Mouse (Mus musculus) limb, embryonic 12.5 days (tissue): ENCODE results near the gene Frmd4a. TPM values are rescaled to one million over a fixed set of nuclear protein-coding genes. Genes with fewer than 3 reads are reported as not detected.

ENCODE experiments used
- ATAC-seq: fragments of 200-750 bp; cut with Nextera tagmentation; 2 replicates; pipeline ENCODE4 v1.8.0; 2017; ENCODE audit warnings: low read depth, moderate TSS enrichment; ENCODE audit not compliant: insufficient number of reproducible peaks, insufficient read depth, low FRiP score, low TSS enrichment
- H3K27ac ChIP-seq: fragments of 300-500 bp; sonication (generic); 2 replicates; pipeline ENCODE4 v1.5.1; 2016; ENCODE audit warnings: mild to moderate bottlenecking, moderate library complexity
- H3K27me3 ChIP-seq: fragments of 300-500 bp; sonication (generic); 2 replicates; pipeline ENCODE4 v1.6.1; 2016; ENCODE audit warnings: mild to moderate bottlenecking, moderate library complexity
- H3K36me3 ChIP-seq: fragments of 300-500 bp; sonication (generic); 2 replicates; pipeline ENCODE4 v1.6.1; 2016; ENCODE audit warnings: mild to moderate bottlenecking, moderate library complexity
- H3K4me1 ChIP-seq: fragments of 300-500 bp; sonication (generic); replicated peaks from 2 replicates; pipeline ENCODE4 v1.6.1; 2016
- H3K4me2 ChIP-seq: fragments of 300-500 bp; sonication (generic); 2 replicates; pipeline ENCODE4 v1.6.1; 2016; ENCODE audit warnings: mild to moderate bottlenecking, moderate library complexity
- H3K4me3 ChIP-seq: fragments of 300-500 bp; sonication (generic); replicated peaks from 2 replicates; pipeline ENCODE4 v1.5.1; 2016; ENCODE audit warnings: mild to moderate bottlenecking
- H3K9ac ChIP-seq: fragments of 300-500 bp; sonication (generic); replicated peaks from 2 replicates; pipeline ENCODE4 v1.6.1; 2016; ENCODE audit warnings: mild to moderate bottlenecking, moderate library complexity
- H3K9me3 ChIP-seq: fragments of 300-500 bp; sonication (generic); 2 replicates; pipeline ENCODE4 v1.6.1; 2016; ENCODE audit warnings: mild to moderate bottlenecking, moderate library complexity
- WGBS: fragments of 180-500 bp; shearing (Covaris S2); methylation state at CpG from one replicate; pipeline ENCODE4 v1.1.7; 2016; 5-methylcytosine and 5-hydroxymethylcytosine counted together
- polyA plus RNA-seq: library from polyadenylated mRNA; unstranded; fragments of >200 nt; fragmentation: Nextera tagmentation; extraction: Ambion mirVana; gene quantifications from 2 replicates; pipeline ENCODE4 v1.2.1, GENCODE M21; 2016

Frmd4a gene
- polyA plus RNA-seq = 69.3 and 76.3 TPM in 2 replicates

DNA sequence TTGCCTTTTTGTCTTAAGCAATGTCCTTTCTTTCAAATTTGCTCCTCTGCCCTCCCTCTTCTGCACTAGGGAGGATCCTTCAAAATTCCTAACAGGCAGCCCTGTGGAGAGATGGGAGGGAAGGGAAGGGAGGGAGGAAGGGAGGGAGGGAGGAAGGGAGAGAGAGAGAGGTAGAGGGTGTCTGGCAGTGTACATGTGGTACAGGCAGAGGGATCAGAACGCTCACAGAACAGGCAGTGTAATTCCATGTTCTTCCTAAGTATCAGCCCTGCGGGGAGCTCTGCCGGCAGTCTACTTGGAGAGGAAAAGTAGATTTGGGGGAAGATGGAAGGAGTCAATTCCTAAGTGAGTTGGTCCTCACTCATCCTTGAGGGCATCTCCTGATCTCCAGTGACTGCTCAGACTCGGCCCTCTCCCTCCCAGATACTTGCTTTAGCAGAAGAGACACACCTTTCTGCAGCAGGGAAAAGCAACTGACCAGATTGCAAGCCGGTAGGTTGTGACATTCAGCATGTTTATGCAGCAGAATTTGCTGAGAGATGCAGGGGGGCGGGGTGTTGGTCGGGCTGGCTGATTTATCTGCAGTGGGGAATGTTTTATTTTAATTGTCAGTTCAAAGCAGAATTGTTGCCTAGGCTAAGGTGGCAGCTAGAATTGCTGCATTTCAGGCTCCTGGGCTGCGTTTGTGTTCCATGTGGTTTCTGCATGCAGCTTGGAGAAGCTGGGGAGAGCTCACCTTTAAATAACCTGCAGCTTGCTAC lies at the start of gene Frmd4a:
Frmd4a (plus strand) TSS at position 190 of the 761 bp plus-strand sequence.
- H3K4me1 ChIP-seq = peaks cover 31% of the 10 kb centered on the region
- no peaks in the 10 kb centered on the region for H3K9me3 ChIP-seq
- no peaks in the 10 kb centered on the region for H3K36me3 ChIP-seq
- H3K4me3 ChIP-seq = 0 out of 2 replicates have a peak within 1 kb of the TSS, but pooled peaks have one; percentile 11
- H3K9ac ChIP-seq = peak within 1 kb of the TSS; percentile 40; the same call in 1 of the 2 replicates
- ATAC-seq = no peak
- H3K27ac ChIP-seq = 0 out of 2 replicates have a peak within 1 kb of the TSS, but pooled peaks have one; percentile 56
- no peaks in the 10 kb centered on the region for H3K27me3 ChIP-seq
- 27% methylated on average over 8 of the region's 8 CpGs for WGBS
- H3K4me2 ChIP-seq = peak within 1 kb of the TSS; percentile 49

DNA sequence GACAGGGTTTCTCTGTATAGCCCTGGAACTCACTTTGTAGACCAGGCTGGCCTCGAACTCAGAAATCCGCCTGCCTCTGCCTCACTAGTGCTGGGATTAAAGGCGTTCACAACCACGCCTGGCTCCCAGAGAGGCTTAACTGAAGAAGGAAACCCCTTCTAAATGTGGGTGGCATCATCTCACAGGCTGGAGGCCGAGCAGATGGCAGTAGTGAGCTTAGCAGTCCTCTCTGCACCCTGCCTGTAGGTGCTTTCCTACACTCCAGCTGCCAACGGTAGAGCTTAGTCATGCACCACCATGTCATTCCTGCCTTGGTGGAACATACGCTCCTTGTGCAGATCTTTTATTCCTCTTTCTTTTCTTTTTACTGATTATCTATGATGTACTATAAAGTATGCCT lies 28.6 kb upstream of the Frmd4a start:
- no peak overlapping the region for H3K4me2 ChIP-seq
- WGBS = 84% methylated on average over 7 of the region's 7 CpGs
- no peak for ATAC-seq
- H3K27me3 ChIP-seq = no peaks in the 10 kb centered on the region
- no peak overlapping the region for H3K27ac ChIP-seq
- no peak overlapping the region for H3K9ac ChIP-seq
- H3K4me3 ChIP-seq = no peak overlapping the region
- H3K36me3 ChIP-seq = no peaks in the 10 kb centered on the region
- no peaks in the 10 kb centered on the region for H3K9me3 ChIP-seq
- no peaks in the 10 kb centered on the region for H3K4me1 ChIP-seq

DNA sequence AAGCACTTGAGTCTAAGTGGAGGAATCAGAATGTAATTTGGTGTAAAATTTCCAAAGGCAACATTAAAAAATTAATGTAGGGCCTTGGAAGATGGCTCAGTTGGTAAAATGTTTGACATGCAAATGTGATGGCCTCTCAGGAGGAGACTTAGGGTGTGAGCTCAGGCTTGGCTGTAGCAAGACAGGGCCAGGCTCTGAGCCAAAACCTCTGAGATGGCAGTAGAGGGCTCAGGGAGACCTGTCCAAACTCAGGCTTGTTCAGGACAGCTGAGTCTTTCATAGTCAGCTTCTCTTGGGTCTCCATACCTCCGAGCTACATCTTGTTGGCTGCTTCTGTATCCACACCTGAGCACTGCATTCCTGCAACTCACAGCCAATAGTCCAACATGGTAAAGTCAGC lies 27.1 kb upstream of the Frmd4a start:
- H3K27me3 ChIP-seq = no peaks in the 10 kb centered on the region
- WGBS = 85% methylated on average over 1 of the region's 1 CpGs
- no peak for ATAC-seq
- H3K4me1 ChIP-seq = no peaks in the 10 kb centered on the region
- H3K4me2 ChIP-seq = no peak overlapping the region
- H3K27ac ChIP-seq = no peak overlapping the region
- H3K9me3 ChIP-seq = no peaks in the 10 kb centered on the region
- H3K4me3 ChIP-seq = no peak overlapping the region
- no peaks in the 10 kb centered on the region for H3K36me3 ChIP-seq
- H3K9ac ChIP-seq = no peak overlapping the region

DNA sequence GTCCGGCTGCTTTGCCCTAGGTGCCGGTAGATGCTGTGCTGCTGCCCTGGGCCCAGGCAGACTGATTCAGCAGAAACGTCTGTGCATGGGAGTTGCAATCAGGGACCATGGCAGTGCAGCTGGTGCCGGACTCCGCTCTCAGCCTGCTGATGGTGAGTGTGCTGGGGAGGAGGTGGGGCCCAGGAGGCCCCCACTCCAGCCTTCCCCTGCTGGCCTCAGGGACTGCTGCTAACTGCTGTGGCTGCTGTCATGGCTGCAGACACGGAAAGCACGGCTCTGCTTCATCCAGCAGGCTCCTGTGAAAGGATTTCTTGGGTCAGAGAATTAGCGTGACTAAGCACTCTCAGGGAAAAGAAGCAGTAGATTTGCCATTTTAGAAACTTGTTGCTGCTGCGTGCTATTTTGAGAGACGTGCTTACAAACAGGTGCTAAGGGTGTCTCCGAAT lies 937 bp downstream of the Frmd4a start:
- 26% methylated on average over 11 of the region's 11 CpGs for WGBS
- peak; percentile 78 for ATAC-seq
- Histone ChIP-seq H3K4me2 (peak overlapping the region; percentile 49), H3K36me3 (no peaks in the 10 kb centered on the region), H3K27me3 (no peaks in the 10 kb centered on the region), H3K4me3 (0 out of 2 replicates have a peak overlapping the region, but pooled peaks have one; percentile 11), H3K9me3 (no peaks in the 10 kb centered on the region), H3K9ac (peak overlapping the region; percentile 40; the same call in 1 of the 2 replicates), H3K27ac (0 out of 2 replicates have a peak overlapping the region, but pooled peaks have one; percentile 56), H3K4me1 (peaks cover 31% of the 10 kb centered on the region)

DNA sequence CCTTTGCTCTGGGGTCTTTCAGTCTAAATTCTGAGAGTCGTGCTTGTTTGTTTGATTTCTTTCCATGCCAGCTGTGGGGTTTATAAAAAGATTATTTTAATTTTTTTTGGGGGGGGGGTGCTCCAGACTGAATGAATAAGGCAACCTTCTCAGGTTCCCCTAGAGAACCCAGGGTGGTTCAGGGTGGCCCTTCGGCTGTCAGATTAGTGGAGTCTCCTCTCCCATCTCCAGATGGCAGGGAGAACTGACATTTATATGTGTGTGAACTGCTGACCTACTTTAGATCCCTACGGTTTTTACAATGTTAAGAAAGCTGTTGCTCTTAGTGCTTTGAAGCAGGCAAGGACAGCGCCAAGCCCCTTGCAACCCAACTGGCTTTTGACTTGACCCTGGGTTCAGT lies 1.4 kb downstream of the Frmd4a start:
- no peak overlapping the region for H3K27ac ChIP-seq
- no peaks in the 10 kb centered on the region for H3K36me3 ChIP-seq
- H3K4me3 ChIP-seq = no peak overlapping the region
- 36% methylated on average over 4 of the region's 4 CpGs for whole genome bisulfite sequencing
- no peaks in the 10 kb centered on the region for H3K9me3 ChIP-seq
- peaks cover 31% of the 10 kb centered on the region for H3K4me1 ChIP-seq
- H3K9ac ChIP-seq = no peak overlapping the region
- ATAC-seq = no peak
- peak overlapping the region; percentile 49 for H3K4me2 ChIP-seq
- no peaks in the 10 kb centered on the region for H3K27me3 ChIP-seq

DNA sequence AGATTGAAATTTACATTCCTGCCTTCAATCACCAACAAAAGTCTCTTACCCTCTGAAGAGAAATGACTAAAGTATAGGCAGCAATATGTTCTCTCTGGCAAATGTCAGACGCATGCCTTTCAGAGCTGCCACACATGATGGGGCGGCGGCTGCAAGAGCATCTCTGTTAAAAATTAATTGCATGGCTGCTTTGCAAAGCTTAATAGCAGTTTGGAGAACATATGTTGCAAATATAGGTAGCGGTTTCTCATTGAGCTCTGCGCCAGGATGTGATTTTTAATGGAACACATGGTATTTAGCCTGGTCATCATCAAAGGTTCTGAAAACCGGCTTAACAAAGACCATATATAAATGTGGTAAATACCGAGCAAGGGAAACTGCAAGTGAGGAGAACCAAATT lies 7.4 kb downstream of the Frmd4a start:
- Histone ChIP-seq H3K27me3 (peaks cover 5% of the 10 kb centered on the region; the same call in 1 of the 2 replicates), H3K4me1 (peaks cover 30% of the 10 kb centered on the region), H3K4me2 (peak overlapping the region; percentile 32), H3K36me3 (no peaks in the 10 kb centered on the region), H3K4me3 (no peak overlapping the region), H3K9me3 (no peaks in the 10 kb centered on the region), H3K27ac (peak overlapping the region; percentile 36), H3K9ac (no peak overlapping the region)
- ATAC-seq = no peak
- WGBS = 27% methylated on average over 7 of the region's 7 CpGs

DNA sequence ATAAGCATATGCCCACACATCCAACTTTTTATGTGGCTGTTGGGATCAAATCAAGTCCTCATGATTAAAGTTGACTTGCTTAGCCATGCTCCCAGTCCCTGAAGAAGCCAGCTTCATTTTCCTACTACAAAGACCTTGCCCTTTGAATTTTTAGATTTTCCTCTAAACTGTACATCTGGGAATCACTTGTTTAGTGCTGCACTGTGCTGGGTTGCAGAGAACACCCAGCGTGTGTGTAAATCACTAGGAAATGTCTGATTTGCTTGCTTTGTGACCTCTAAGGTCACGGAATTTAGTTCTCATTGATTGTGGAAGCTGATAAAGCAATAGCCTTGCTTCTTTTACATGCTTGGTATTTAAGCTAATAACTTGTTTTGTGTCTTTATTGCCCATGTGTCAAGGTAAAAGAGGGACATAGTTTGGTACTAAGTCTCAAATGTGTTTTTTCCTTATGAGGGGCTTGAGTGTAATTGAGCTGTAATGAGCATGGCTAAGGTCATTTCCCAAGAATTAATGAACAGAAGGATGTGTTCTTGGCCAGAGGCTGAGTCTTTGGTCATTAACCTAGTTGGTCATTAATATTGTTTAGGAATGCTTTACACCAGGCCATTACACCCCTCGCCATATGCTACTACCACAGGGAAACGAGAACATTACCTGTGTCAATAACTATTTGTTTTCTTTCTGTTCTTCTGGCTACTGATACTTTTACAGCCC lies 11.7 kb downstream of the Frmd4a start:
- 17% methylated on average over 4 of the region's 4 CpGs for WGBS
- Histone ChIP-seq H3K4me1 (peaks cover 22% of the 10 kb centered on the region), H3K9ac (no peak overlapping the region), H3K4me2 (no peak overlapping the region), H3K36me3 (no peaks in the 10 kb centered on the region), H3K9me3 (peaks cover 8% of the 10 kb centered on the region; the same call in 1 of the 2 replicates), H3K27ac (no peak overlapping the region), H3K4me3 (no peak overlapping the region), H3K27me3 (peaks cover 5% of the 10 kb centered on the region; the same call in 1 of the 2 replicates)
- peak; percentile 59; the same call in 1 of the 2 replicates for ATAC-seq

DNA sequence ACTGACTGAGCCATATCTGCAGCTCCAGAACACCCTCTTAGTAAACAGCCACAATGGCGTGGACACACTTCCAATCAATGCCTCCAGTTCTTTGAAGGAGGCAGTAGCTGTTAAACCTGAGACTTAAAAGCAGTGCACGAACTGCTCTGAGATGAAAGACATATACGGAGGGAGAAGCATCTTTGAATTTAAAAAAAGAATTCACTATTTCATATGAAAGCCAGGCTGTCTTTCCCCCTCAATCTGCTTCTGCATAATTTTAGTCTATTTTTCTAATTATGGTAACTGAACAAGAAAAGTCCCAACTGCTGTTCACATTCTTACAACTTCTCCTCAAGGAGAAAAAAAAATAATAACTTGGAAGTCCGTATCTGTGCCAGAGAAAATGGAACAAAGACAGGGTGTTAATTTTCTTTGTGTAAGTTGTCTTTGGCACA lies 18.7 kb downstream of the Frmd4a start:
- H3K27me3 ChIP-seq = no peaks in the 10 kb centered on the region
- H3K4me1 ChIP-seq = no peaks in the 10 kb centered on the region
- H3K4me3 ChIP-seq = no peak overlapping the region
- H3K36me3 ChIP-seq = no peaks in the 10 kb centered on the region
- no peak for ATAC-seq
- no peak overlapping the region for H3K4me2 ChIP-seq
- WGBS = 68% methylated on average over 4 of the region's 4 CpGs
- H3K9ac ChIP-seq = no peak overlapping the region
- H3K27ac ChIP-seq = no peak overlapping the region
- peaks cover 4% of the 10 kb centered on the region; the same call in 1 of the 2 replicates for H3K9me3 ChIP-seq

DNA sequence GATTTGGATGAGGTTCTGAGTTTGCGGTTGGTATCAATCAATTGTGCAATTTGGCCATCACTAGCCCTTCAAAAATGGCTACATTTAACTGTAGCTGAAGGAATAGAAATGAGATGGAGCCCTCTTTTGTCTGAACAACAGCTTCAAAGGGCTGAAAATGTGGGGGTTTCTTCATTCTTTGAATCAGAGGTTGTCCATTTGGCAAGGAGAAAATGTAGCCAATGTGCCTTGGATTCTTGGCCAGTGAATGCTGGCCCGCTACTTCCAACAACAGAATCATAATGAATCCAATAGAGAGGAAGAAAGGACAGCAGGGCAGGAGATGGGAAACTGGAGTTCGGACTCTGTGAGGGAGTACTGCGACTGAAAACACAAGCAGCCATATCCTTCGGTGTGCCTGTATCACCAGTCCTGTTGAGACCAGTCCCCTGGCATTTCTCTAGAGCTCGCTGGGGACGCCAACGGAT lies 19.2 kb downstream of the Frmd4a start:
- Histone ChIP-seq H3K4me3 (no peak overlapping the region), H3K4me2 (no peak overlapping the region), H3K9me3 (no peaks in the 10 kb centered on the region), H3K9ac (no peak overlapping the region), H3K27ac (no peak overlapping the region), H3K27me3 (no peaks in the 10 kb centered on the region), H3K4me1 (peaks cover 1% of the 10 kb centered on the region), H3K36me3 (no peaks in the 10 kb centered on the region)
- ATAC-seq = no peak
- WGBS = 90% methylated on average over 8 of the region's 8 CpGs

DNA sequence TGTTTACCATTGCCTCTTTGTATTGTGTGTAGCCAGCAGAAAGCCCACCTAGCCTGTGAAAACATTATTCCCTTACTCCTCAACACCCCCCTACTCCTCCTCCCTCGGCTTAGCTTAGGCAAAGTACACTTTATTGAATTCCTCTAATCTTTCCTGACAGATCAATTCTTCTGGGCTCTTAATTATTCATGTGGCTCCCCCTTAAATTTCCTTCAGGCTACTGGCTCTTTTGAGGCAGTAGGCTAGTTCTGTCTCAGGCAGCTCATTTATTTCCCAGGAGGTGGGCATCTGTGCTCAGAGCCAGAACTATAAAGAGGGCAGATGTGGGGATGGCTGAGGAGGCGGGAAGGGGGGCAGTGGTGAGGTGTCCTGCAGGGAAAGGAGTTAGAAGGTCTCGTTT lies 24.5 kb downstream of the Frmd4a start:
- Histone ChIP-seq H3K4me3 (no peak overlapping the region), H3K36me3 (no peaks in the 10 kb centered on the region), H3K27ac (0 out of 2 replicates have a peak overlapping the region, but pooled peaks have one; percentile 43), H3K27me3 (peaks cover 5% of the 10 kb centered on the region; the same call in 1 of the 2 replicates), H3K9me3 (no peaks in the 10 kb centered on the region), H3K4me1 (peaks cover 11% of the 10 kb centered on the region), H3K4me2 (no peak overlapping the region), H3K9ac (no peak overlapping the region)
- 13% methylated on average over 3 of the region's 3 CpGs for WGBS
- peak; percentile 63; the same call in 1 of the 2 replicates for ATAC-seq

DNA sequence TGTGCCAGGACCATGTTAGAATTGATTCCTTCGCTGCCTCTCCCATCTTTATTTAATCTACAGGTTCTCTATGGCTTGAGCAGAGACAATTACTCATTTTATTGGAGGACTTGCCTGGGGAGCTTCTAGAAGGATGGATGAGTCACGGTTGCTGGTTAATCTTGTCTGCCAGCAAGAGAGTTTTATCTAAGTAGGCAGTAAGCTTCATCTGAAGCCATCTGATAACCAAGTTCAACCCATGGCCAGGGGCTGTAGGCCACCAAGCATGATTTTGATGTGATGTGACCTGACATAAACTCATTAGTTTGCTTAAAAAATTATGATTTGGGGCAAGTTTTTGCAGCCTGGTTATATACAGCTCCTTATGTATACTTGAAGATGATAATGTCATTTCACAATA lies 38.0 kb downstream of the Frmd4a start:
- H3K27ac ChIP-seq = no peak overlapping the region
- no peaks in the 10 kb centered on the region for H3K9me3 ChIP-seq
- ATAC-seq = no peak
- no peak overlapping the region for H3K9ac ChIP-seq
- H3K4me3 ChIP-seq = no peak overlapping the region
- H3K4me2 ChIP-seq = no peak overlapping the region
- H3K36me3 ChIP-seq = no peaks in the 10 kb centered on the region
- H3K27me3 ChIP-seq = no peaks in the 10 kb centered on the region
- no peaks in the 10 kb centered on the region for H3K4me1 ChIP-seq
- WGBS = 74% methylated on average over 2 of the region's 2 CpGs
